Mouse (Mus musculus) cerebellum, adult 9-11 months (tissue): ENCODE results near the gene Olfr196.
"Not testable (repeated sequence)": the region's sequence is repeated elsewhere in the genome, so short reads cannot be mapped to it uniquely, and the experiment has no call there.

ENCODE experiments used
- DNase-seq: peaks from one replicate; pipeline ENCODE4 v3.0.0; 2022

The Olfr196 gene

GRCm38 (mm10) chr16:59170354-59170753 is at the start of gene Olfr196:
TSS of gene Olfr196 (minus strand) at chr16:59170454.
- no peak for DNase-seq

- DNase-seq: not testable (repeated sequence)
Observed at GRCm38 (mm10) chr16:59219667-59220066, 49.4 kb upstream of the Olfr196 start, which contains the start of gene Olfr199. TSS of gene Olfr199 (minus strand) at chr16:59219767.

GRCm38 (mm10) chr16:59217861-59218260 is 47.6 kb upstream of the Olfr196 start:
- DNase-seq: not testable (repeated sequence)

GRCm38 (mm10) chr16:59203433-59203832 is 33.2 kb upstream of the Olfr196 start, which contains the start of gene Olfr198:
TSS of gene Olfr198 (minus strand) at chr16:59203533.
- not testable (repeated sequence) for DNase-seq

GRCm38 (mm10) chr16:59151996-59152395 is 18.3 kb downstream of the Olfr196 start:
- no peak for DNase-seq

- DNase-seq: no peak
Observed at GRCm38 (mm10) chr16:59146746-59147145, 23.5 kb downstream of the Olfr196 start, which contains the start of gene Olfr195. TSS of gene Olfr195 (plus strand) at chr16:59147046.

GRCm38 (mm10) chr16:59141105-59141504 is 29.1 kb downstream of the Olfr196 start:
- DNase-seq: no peak

GRCm38 (mm10) chr16:59130740-59131139 is 39.5 kb downstream of the Olfr196 start:
- no peak for DNase-seq

- no peak for DNase-seq
Observed at GRCm38 (mm10) chr16:59120969-59121368, 49.3 kb downstream of the Olfr196 start, which contains the start of gene Olfr194. TSS of gene Olfr194 (minus strand) at chr16:59121069.
